Mouse (Mus musculus): ENCODE measurements around the gene Faf1. TPM values are rescaled to one million over a fixed set of nuclear protein-coding genes. Genes with fewer than 3 reads are reported as not detected.

The Faf1 gene
- polyA plus RNA-seq, 1 experiment: 17.9 TPM

DNA sequence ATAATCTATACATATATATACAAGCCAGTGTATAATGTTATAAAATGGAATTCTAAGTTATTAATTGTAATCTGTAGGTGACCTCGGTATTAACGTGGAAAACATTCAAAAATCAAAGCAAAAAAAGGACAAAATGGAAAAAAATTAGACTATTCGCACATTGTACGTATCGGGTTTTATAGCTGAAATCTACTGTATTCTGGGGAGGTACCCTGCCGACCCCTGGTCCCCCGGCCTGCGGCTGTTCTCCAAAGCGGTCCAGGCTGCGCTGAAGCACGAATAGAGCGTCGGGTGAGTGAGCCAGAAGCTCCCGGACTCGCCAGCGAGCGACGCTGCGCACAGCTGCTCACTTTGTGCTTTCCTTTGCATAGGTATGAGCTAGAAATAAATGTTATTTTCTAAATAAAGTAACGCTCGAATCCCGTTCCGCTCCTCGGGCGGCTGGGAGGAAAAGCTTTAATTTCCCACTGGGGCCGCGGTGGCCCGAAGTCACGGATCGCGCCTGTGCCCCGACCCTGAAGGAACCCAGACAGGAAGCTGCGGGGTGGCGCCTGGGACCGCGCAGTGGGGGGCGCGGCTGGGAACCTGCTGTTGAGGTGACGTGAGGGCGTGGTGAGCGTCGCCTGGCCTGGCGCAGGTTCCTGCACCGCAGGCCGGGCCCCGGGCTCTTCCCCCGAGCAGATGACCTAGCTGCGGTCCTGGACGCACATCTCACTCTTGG is 307.1 kb downstream of the Faf1 start:
- H3K4me3 ChIP-seq (ENCODE audit: control insufficient read depth, low read depth, low read length): peak overlapping the region; percentile 13; the same call in 1 of the 2 replicates
- no peak overlapping the region for H3K27ac ChIP-seq (ENCODE audit: control insufficient read depth, insufficient read depth, low read depth, low read length)
- TF ChIP-seq POLR2A (IDR thresholded peaks at IDR 0.05; ENCODE audit: control insufficient read depth, low read depth, low read length): no peak
- TF ChIP-seq CTCF (IDR thresholded peaks at IDR 0.05; ENCODE audit: control insufficient read depth, insufficient read depth, insufficient replicate concordance, low read depth, low read length): no peak
- peaks cover 40% of the 10 kb centered on the region for H3K4me1 ChIP-seq (ENCODE audit: control insufficient read depth, insufficient read depth, low read length)
- H3K36me3 ChIP-seq (ENCODE audit: control insufficient read depth, insufficient read depth, low read length): no peaks in the 10 kb centered on the region
- H3K27me3 ChIP-seq (ENCODE audit: control insufficient read depth, insufficient read depth, low read length): peaks cover 11% of the 10 kb centered on the region

DNA sequence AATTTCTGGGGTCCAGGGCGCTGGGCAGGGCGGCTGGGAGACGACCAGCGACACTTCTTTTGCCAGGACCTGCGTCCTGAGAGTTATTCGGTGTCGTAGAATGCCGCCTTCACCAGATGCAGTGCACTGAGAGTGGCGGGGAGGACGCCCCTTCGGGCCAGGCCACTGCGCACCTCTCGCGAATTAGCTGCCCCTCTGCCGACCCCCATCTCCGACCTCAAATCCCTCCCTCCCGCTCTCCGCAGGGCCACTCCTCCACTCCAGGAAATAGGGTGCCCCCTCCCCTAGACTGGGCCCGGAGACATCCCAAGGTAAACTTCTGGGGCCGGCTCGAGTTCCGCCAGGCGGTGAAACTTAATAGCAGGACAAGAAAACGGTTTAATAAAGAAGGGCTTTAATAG is 307.6 kb downstream of the Faf1 start:
- H3K27me3 ChIP-seq (ENCODE audit: control insufficient read depth, insufficient read depth, low read length): peaks cover 11% of the 10 kb centered on the region
- H3K36me3 ChIP-seq (ENCODE audit: control insufficient read depth, insufficient read depth, low read length): no peaks in the 10 kb centered on the region
- no peak overlapping the region for H3K27ac ChIP-seq (ENCODE audit: control insufficient read depth, insufficient read depth, low read depth, low read length)
- TF ChIP-seq POLR2A (IDR thresholded peaks at IDR 0.05; ENCODE audit: control insufficient read depth, low read depth, low read length) (no peak), CTCF (IDR thresholded peaks at IDR 0.05; ENCODE audit: control insufficient read depth, insufficient read depth, insufficient replicate concordance, low read depth, low read length) (no peak)
- peaks cover 38% of the 10 kb centered on the region for H3K4me1 ChIP-seq (ENCODE audit: control insufficient read depth, insufficient read depth, low read length)
- H3K4me3 ChIP-seq (ENCODE audit: control insufficient read depth, low read depth, low read length): peak overlapping the region; percentile 13; the same call in 1 of the 2 replicates

DNA sequence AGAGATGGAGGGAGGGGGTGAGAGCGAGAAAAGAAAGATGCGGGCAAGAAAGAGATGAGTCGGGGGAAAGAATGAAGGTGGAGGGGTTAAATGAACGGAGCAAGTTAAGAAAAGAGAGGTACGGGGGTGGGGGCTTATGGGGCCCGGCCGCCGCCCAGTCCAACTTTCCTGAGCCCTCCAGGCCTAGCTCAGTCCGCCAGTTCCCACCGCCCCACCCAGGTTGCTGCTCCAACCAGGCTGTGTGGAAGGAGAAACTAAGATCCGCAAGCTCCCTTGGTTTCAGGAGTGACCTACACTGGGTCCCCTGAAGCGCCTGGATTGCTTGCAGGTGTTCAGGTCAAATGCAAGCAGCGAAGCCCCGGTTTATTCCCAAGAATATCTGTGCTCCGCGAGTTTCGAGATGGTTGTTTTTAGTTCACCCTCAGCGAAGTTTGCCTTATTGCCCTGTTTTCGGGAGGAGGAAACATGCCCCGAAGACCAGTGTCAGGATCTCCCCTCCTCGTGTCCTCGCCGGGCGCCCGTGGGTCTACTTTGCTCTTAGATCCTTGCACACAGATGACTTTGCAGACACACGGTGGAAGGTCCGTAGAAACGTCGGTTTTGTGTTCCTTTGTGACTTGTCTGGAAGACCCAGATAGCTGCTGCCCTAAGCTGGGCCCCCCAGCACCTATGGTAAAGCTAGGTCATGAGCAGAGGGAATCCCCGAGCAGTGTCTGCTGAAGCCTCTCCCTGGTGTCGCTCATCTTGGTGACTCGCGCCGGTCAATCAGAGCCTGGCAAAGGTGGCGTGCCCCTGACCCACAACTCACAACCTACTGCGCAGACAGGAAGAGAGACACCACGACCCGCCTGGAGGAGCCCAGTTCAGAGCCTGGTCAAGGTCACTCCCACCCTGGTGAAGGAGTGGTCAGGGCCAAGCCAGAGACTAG is 308.4 kb downstream of the Faf1 start:
- Histone ChIP-seq H3K27ac (ENCODE audit: control insufficient read depth, insufficient read depth, low read depth, low read length) (no peak overlapping the region), H3K4me1 (ENCODE audit: control insufficient read depth, insufficient read depth, low read length) (peaks cover 35% of the 10 kb centered on the region), H3K4me3 (ENCODE audit: control insufficient read depth, low read depth, low read length) (no peak overlapping the region), H3K36me3 (ENCODE audit: control insufficient read depth, insufficient read depth, low read length) (no peaks in the 10 kb centered on the region), H3K27me3 (ENCODE audit: control insufficient read depth, insufficient read depth, low read length) (peaks cover 11% of the 10 kb centered on the region)
- TF ChIP-seq CTCF (IDR thresholded peaks at IDR 0.05; ENCODE audit: control insufficient read depth, insufficient read depth, insufficient replicate concordance, low read depth, low read length) (no peak), POLR2A (IDR thresholded peaks at IDR 0.05; ENCODE audit: control insufficient read depth, low read depth, low read length) (no peak)

DNA sequence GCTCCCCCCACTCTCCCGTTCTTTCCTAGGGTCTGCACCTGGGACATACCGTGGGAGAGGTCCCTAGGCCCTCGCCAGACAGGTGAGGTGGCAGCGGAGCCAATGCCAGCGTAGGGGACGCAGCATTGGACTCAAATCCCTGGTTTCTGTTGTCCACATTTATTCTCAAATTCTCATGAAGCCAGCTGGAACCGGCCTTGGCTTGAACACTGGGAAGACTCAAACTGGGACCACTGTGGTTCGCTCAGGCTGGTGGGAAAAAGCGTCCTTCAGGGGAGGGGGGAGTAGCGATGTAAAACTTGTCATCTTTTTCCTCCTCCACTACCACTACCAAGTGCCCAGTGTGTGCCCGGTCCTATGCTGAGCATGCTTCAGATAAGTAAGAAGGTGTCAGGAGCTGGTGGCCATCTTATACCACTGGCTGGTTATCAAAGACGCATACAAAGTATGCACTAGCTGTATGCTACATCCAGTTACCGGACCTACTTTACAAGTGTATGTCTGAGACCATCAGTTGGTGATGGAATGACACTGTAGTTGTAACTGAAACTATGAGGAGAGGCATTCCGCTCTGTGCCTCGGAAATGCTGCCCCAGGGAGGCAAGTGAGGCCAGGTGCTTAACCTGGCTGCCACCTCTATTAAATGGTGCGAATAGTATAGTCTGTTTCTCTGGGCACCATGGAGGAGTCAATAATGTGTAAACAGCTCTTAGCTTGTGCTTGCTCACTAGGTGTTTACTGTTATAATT is 309.2 kb downstream of the Faf1 start:
- peaks cover 30% of the 10 kb centered on the region for H3K4me1 ChIP-seq (ENCODE audit: control insufficient read depth, insufficient read depth, low read length)
- no peak overlapping the region for H3K27ac ChIP-seq (ENCODE audit: control insufficient read depth, insufficient read depth, low read depth, low read length)
- peaks cover 11% of the 10 kb centered on the region for H3K27me3 ChIP-seq (ENCODE audit: control insufficient read depth, insufficient read depth, low read length)
- no peak overlapping the region for H3K4me3 ChIP-seq (ENCODE audit: control insufficient read depth, low read depth, low read length)
- TF ChIP-seq POLR2A (IDR thresholded peaks at IDR 0.05; ENCODE audit: control insufficient read depth, low read depth, low read length) (no peak), CTCF (IDR thresholded peaks at IDR 0.05; ENCODE audit: control insufficient read depth, insufficient read depth, insufficient replicate concordance, low read depth, low read length) (no peak)
- H3K36me3 ChIP-seq (ENCODE audit: control insufficient read depth, insufficient read depth, low read length): no peaks in the 10 kb centered on the region

DNA sequence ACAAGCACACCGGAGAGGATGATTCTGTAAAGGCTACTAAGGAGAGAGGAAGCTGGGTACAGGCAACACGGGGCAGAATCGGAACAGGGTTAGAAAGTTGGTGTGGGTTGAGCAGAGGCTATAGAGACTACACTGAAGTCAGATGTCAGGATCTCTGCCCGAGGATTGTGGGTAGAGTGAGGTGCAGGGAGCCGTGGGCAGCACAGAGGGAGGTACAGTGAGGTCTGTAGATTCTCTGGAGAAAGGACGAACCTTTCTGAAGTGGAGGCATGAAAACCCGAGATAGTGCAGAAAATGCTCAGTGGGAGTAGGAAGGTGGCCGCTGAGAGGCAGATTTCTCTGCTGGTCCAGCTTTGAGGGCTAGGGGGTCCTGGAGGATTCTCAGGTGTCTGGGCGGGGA is 309.9 kb downstream of the Faf1 start:
- Histone ChIP-seq H3K4me1 (ENCODE audit: control insufficient read depth, insufficient read depth, low read length) (peaks cover 28% of the 10 kb centered on the region), H3K27me3 (ENCODE audit: control insufficient read depth, insufficient read depth, low read length) (peaks cover 11% of the 10 kb centered on the region), H3K27ac (ENCODE audit: control insufficient read depth, insufficient read depth, low read depth, low read length) (no peak overlapping the region), H3K4me3 (ENCODE audit: control insufficient read depth, low read depth, low read length) (no peak overlapping the region), H3K36me3 (ENCODE audit: control insufficient read depth, insufficient read depth, low read length) (no peaks in the 10 kb centered on the region)
- TF ChIP-seq CTCF (IDR thresholded peaks at IDR 0.05; ENCODE audit: control insufficient read depth, insufficient read depth, insufficient replicate concordance, low read depth, low read length) (no peak), POLR2A (IDR thresholded peaks at IDR 0.05; ENCODE audit: control insufficient read depth, low read depth, low read length) (no peak)

DNA sequence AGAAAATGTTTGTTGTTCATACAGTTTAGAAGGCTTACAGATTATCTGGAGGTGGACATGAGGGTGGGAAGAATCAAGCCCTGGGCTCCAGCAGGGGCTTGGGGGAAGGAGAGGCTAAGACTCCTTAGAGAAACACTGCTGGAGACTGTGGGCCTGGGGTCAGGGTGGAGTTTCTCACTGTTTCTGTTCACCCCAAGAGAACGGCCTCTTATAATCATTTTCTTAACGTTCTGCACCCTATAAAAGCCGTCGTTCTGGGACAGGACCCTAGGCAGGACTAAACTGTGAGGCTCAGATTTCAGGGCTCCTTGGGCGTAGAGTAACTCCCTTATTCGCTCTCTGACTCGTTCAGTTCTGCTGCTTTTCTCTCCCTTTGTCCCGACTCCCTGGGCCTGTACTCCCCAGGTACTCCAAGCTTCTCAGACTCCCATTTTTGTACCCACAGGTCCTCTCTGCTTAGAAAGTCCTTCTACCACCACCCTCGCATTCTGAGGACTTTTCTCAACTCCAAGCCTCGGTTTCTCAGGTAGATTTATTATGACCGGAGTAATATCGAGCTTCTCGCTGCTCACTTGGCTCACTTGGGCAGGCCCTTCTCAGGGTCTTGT is 310.5 kb downstream of the Faf1 start:
- Histone ChIP-seq H3K4me3 (ENCODE audit: control insufficient read depth, low read depth, low read length) (no peak overlapping the region), H3K27ac (ENCODE audit: control insufficient read depth, insufficient read depth, low read depth, low read length) (no peak overlapping the region), H3K4me1 (ENCODE audit: control insufficient read depth, insufficient read depth, low read length) (peaks cover 24% of the 10 kb centered on the region), H3K36me3 (ENCODE audit: control insufficient read depth, insufficient read depth, low read length) (no peaks in the 10 kb centered on the region), H3K27me3 (ENCODE audit: control insufficient read depth, insufficient read depth, low read length) (peaks cover 8% of the 10 kb centered on the region)
- TF ChIP-seq POLR2A (IDR thresholded peaks at IDR 0.05; ENCODE audit: control insufficient read depth, low read depth, low read length) (no peak), CTCF (IDR thresholded peaks at IDR 0.05; ENCODE audit: control insufficient read depth, insufficient read depth, insufficient replicate concordance, low read depth, low read length) (no peak)
